Mouse (Mus musculus): Measurements from ENCODE around the gene Ank3. TPM values are rescaled to one million over a fixed set of nuclear protein-coding genes. Genes with fewer than 3 reads are reported as not detected.

Gene Ank3
- polyA plus RNA-seq, 1 experiment from 2014 or later = 76.6 TPM

GRCm38 (mm10) chr10:69720899-69721490, 322.4 kb downstream of the Ank3 start:
- Histone ChIP-seq H3K36me3 (no peaks in the 10 kb centered on the region), H3K9me3 (no peaks in the 10 kb centered on the region), H3K9ac (no peak overlapping the region), H3K27me3 (no peaks in the 10 kb centered on the region), H3K4me2 (peak overlapping the region; percentile 33; the same call in 1 of the 2 replicates), H3K4me3 (no peak overlapping the region), H3K4me1 (replicated peaks) (peaks cover 60% of the 10 kb centered on the region), H3K27ac (replicated peaks) (peak overlapping the region; percentile 75)
- 34% methylated on average over 6 of the region's 6 CpGs for WGBS
- ATAC-seq (ENCODE audit: low FRiP score, low read depth) = no peak

GRCm38 (mm10) chr10:69724159-69724558, 325.6 kb downstream of the Ank3 start:
- Histone ChIP-seq H3K9ac (no peak overlapping the region), H3K36me3 (no peaks in the 10 kb centered on the region), H3K27me3 (no peaks in the 10 kb centered on the region), H3K4me1 (replicated peaks) (peaks cover 62% of the 10 kb centered on the region), H3K4me2 (no peak overlapping the region), H3K4me3 (no peak overlapping the region), H3K9me3 (no peaks in the 10 kb centered on the region), H3K27ac (replicated peaks) (no peak overlapping the region)
- WGBS = 77% methylated on average over 4 of the region's 4 CpGs
- no peak for ATAC-seq (ENCODE audit: low FRiP score, low read depth)

- Histone ChIP-seq H3K27me3 (no peaks in the 10 kb centered on the region), H3K4me1 (replicated peaks) (peaks cover 62% of the 10 kb centered on the region), H3K4me2 (no peak overlapping the region), H3K27ac (replicated peaks) (0 out of 2 replicates have a peak overlapping the region, but pooled peaks have one; percentile 49), H3K9ac (no peak overlapping the region), H3K9me3 (no peaks in the 10 kb centered on the region), H3K36me3 (no peaks in the 10 kb centered on the region), H3K4me3 (no peak overlapping the region)
- peak; percentile 21; the same call in 1 of the 2 replicates for ATAC-seq (ENCODE audit: low FRiP score, low read depth)
- WGBS = 38% methylated on average over 14 of the region's 14 CpGs
These were observed 326.5 kb downstream of the Ank3 start for GRCm38 (mm10) chr10:69725078-69725477.

- H3K9ac ChIP-seq = no peak overlapping the region
- 76% methylated on average over 2 of the region's 2 CpGs for WGBS
- 0 out of 2 replicates have a peak overlapping the region, but pooled peaks have one; percentile 25 for H3K27ac ChIP-seq (replicated peaks)
- no peaks in the 10 kb centered on the region for H3K27me3 ChIP-seq
- no peaks in the 10 kb centered on the region for H3K36me3 ChIP-seq
- H3K4me1 ChIP-seq (replicated peaks) = peaks cover 62% of the 10 kb centered on the region
- no peaks in the 10 kb centered on the region for H3K9me3 ChIP-seq
- ATAC-seq (ENCODE audit: low FRiP score, low read depth) = no peak
- no peak overlapping the region for H3K4me3 ChIP-seq
- H3K4me2 ChIP-seq = no peak overlapping the region
These were observed 327.7 kb downstream of the Ank3 start for GRCm38 (mm10) chr10:69726265-69726664.

- Histone ChIP-seq H3K27me3 (no peaks in the 10 kb centered on the region), H3K9me3 (no peaks in the 10 kb centered on the region), H3K4me1 (replicated peaks) (peaks cover 62% of the 10 kb centered on the region), H3K4me2 (no peak overlapping the region), H3K4me3 (no peak overlapping the region), H3K9ac (no peak overlapping the region), H3K36me3 (no peaks in the 10 kb centered on the region), H3K27ac (replicated peaks) (no peak overlapping the region)
- ATAC-seq (ENCODE audit: low FRiP score, low read depth) = no peak
- 87% methylated on average over 7 of the region's 7 CpGs for WGBS
These were observed 328.2 kb downstream of the Ank3 start for GRCm38 (mm10) chr10:69726806-69727205.

GRCm38 (mm10) chr10:69728876-69729275, 330.3 kb downstream of the Ank3 start:
- no peak for ATAC-seq (ENCODE audit: low FRiP score, low read depth)
- no peak overlapping the region for H3K4me2 ChIP-seq
- no peaks in the 10 kb centered on the region for H3K36me3 ChIP-seq
- H3K9me3 ChIP-seq = no peaks in the 10 kb centered on the region
- no peaks in the 10 kb centered on the region for H3K27me3 ChIP-seq
- no peak overlapping the region for H3K27ac ChIP-seq (replicated peaks)
- H3K4me3 ChIP-seq = no peak overlapping the region
- WGBS = 43% methylated on average over 6 of the region's 6 CpGs
- H3K4me1 ChIP-seq (replicated peaks) = peaks cover 63% of the 10 kb centered on the region
- no peak overlapping the region for H3K9ac ChIP-seq

GRCm38 (mm10) chr10:69730351-69730871, 331.8 kb downstream of the Ank3 start:
- 19% methylated on average over 10 of the region's 10 CpGs for WGBS
- Histone ChIP-seq H3K4me3 (no peak overlapping the region), H3K36me3 (no peaks in the 10 kb centered on the region), H3K4me1 (replicated peaks) (peaks cover 52% of the 10 kb centered on the region), H3K4me2 (peak overlapping the region; percentile 26), H3K9ac (no peak overlapping the region), H3K27me3 (no peaks in the 10 kb centered on the region), H3K27ac (replicated peaks) (peak overlapping the region; percentile 76), H3K9me3 (no peaks in the 10 kb centered on the region)
- ATAC-seq (ENCODE audit: low FRiP score, low read depth) = peak; percentile 64

- Histone ChIP-seq H3K36me3 (no peaks in the 10 kb centered on the region), H3K4me3 (no peak overlapping the region), H3K4me1 (replicated peaks) (peaks cover 44% of the 10 kb centered on the region), H3K27ac (replicated peaks) (peak overlapping the region; percentile 76), H3K27me3 (no peaks in the 10 kb centered on the region), H3K9me3 (no peaks in the 10 kb centered on the region), H3K9ac (no peak overlapping the region), H3K4me2 (no peak overlapping the region)
- 74% methylated on average over 5 of the region's 5 CpGs for WGBS
- ATAC-seq (ENCODE audit: low FRiP score, low read depth) = no peak
These were observed 332.8 kb downstream of the Ank3 start for GRCm38 (mm10) chr10:69731341-69731740.

GRCm38 (mm10) chr10:69731863-69732262, 333.3 kb downstream of the Ank3 start:
- 47% methylated on average over 1 of the region's 1 CpGs for WGBS

GRCm38 (mm10) chr10:69736241-69736640, 337.7 kb downstream of the Ank3 start:
- Histone ChIP-seq H3K9ac (no peak overlapping the region), H3K4me1 (replicated peaks) (peaks cover 19% of the 10 kb centered on the region), H3K36me3 (no peaks in the 10 kb centered on the region), H3K4me2 (no peak overlapping the region), H3K4me3 (no peak overlapping the region), H3K27ac (replicated peaks) (no peak overlapping the region), H3K9me3 (no peaks in the 10 kb centered on the region), H3K27me3 (no peaks in the 10 kb centered on the region)
- 60% methylated on average over 7 of the region's 7 CpGs for WGBS
- ATAC-seq (ENCODE audit: low FRiP score, low read depth) = no peak

More at GRCm38 (mm10) chr10:69731863-69732262, 333.3 kb downstream of the Ank3 start:
- Histone ChIP-seq H3K27ac (replicated peaks) (0 out of 2 replicates have a peak overlapping the region, but pooled peaks have one; percentile 13), H3K9me3 (no peaks in the 10 kb centered on the region), H3K27me3 (no peaks in the 10 kb centered on the region), H3K9ac (no peak overlapping the region), H3K4me3 (no peak overlapping the region), H3K4me2 (no peak overlapping the region), H3K36me3 (no peaks in the 10 kb centered on the region), H3K4me1 (replicated peaks) (peaks cover 42% of the 10 kb centered on the region)
- no peak for ATAC-seq (ENCODE audit: low FRiP score, low read depth)

- Histone ChIP-seq H3K9me3 (no peaks in the 10 kb centered on the region), H3K4me3 (no peak overlapping the region), H3K4me2 (no peak overlapping the region), H3K4me1 (replicated peaks) (peaks cover 22% of the 10 kb centered on the region), H3K27ac (replicated peaks) (no peak overlapping the region), H3K27me3 (no peaks in the 10 kb centered on the region), H3K9ac (no peak overlapping the region), H3K36me3 (no peaks in the 10 kb centered on the region)
- WGBS = 64% methylated on average over 5 of the region's 5 CpGs
- ATAC-seq (ENCODE audit: low FRiP score, low read depth) = no peak
These were observed 340.2 kb downstream of the Ank3 start for GRCm38 (mm10) chr10:69738741-69739271.

- 72% methylated on average over 3 of the region's 3 CpGs for WGBS
- H3K4me2 ChIP-seq = no peak overlapping the region
- no peak for ATAC-seq (ENCODE audit: low FRiP score, low read depth)
- no peak overlapping the region for H3K4me3 ChIP-seq
- H3K36me3 ChIP-seq = no peaks in the 10 kb centered on the region
- H3K9ac ChIP-seq = no peak overlapping the region
- no peaks in the 10 kb centered on the region for H3K27me3 ChIP-seq
- H3K4me1 ChIP-seq (replicated peaks) = peaks cover 49% of the 10 kb centered on the region
- H3K9me3 ChIP-seq = no peaks in the 10 kb centered on the region
- no peak overlapping the region for H3K27ac ChIP-seq (replicated peaks)
These were observed 344.0 kb downstream of the Ank3 start for GRCm38 (mm10) chr10:69742528-69742927.
